Mouse (Mus musculus) liver, postnatal 0 days (tissue): ENCODE data around the gene Ecd.

ENCODE experiments used
- CTCF ChIP-seq: sonication (generic); IDR thresholded peaks from 2 replicates; pipeline ENCODE4 v1.5.1; 2016; ENCODE audit warnings: antibody characterized with exemption, low read depth
- EP300 ChIP-seq: IDR thresholded peaks from 2 replicates; pipeline ENCODE4 v1.6.1; 2016; ENCODE audit warnings: antibody characterized with exemption, low read depth, mild to moderate bottlenecking

- TF ChIP-seq CTCF: no peak
- no peak for TF ChIP-seq EP300
Observed at GRCm38 (mm10) chr14:20324196-20324595, 23.7 kb downstream of the Ecd start.
